Mouse (Mus musculus) heart, embryonic 16.5 days (tissue): ENCODE results near the gene Ccdc116. TPM values are rescaled to one million over a fixed set of nuclear protein-coding genes. Genes with fewer than 3 reads are reported as not detected.

Source experiments
- ATAC-seq: fragments of 200-750 bp; cut with Nextera tagmentation; replicated peaks from 2 replicates; pipeline ENCODE4 v1.8.0; 2017; ENCODE audit warnings: moderate number of reproducible peaks; ENCODE audit not compliant: insufficient read depth, low FRiP score; ENCODE audit errors: extremely low read depth
- H3K27ac ChIP-seq: fragments of 300-500 bp; sonication (generic); 2 replicates; pipeline ENCODE4 v1.5.1; 2014; ENCODE audit warnings: mild to moderate bottlenecking, low read length, control low read depth, moderate library complexity
- H3K27me3 ChIP-seq: fragments of 300-500 bp; sonication (generic); 2 replicates; pipeline ENCODE4 v1.6.1; 2014; ENCODE audit warnings: low read length, mixed read lengths; ENCODE audit not compliant: control insufficient read depth, insufficient read depth
- H3K36me3 ChIP-seq: fragments of 300-500 bp; sonication (generic); 2 replicates; pipeline ENCODE4 v1.6.1; 2014; ENCODE audit not compliant: control insufficient read depth, insufficient read depth
- H3K4me1 ChIP-seq: fragments of 300-500 bp; sonication (generic); 2 replicates; pipeline ENCODE4 v1.6.1; 2014; ENCODE audit warnings: low read length, mixed read lengths; ENCODE audit not compliant: control insufficient read depth, insufficient read depth
- H3K4me2 ChIP-seq: fragments of 300-500 bp; sonication (generic); 2 replicates; pipeline ENCODE4 v1.6.1; 2014; ENCODE audit warnings: low read depth, mild to moderate bottlenecking, control low read depth, low read length
- H3K4me3 ChIP-seq: fragments of 300-500 bp; sonication (generic); 2 replicates; pipeline ENCODE4 v1.5.1; 2014; ENCODE audit warnings: mild to moderate bottlenecking, control low read depth, low read length
- H3K9ac ChIP-seq: fragments of 300-500 bp; sonication (generic); 2 replicates; pipeline ENCODE4 v1.6.1; 2014; ENCODE audit warnings: low read length, control low read depth
- H3K9me3 ChIP-seq: fragments of 300-500 bp; sonication (generic); replicated peaks from 2 replicates; pipeline ENCODE4 v1.6.1; 2016; ENCODE audit warnings: low read length; ENCODE audit not compliant: control insufficient read depth
- WGBS: fragments of 180-500 bp; shearing (Covaris S2); extraction: QIAGEN DNeasy Blood & Tissue Kit; methylation state at CpG from one replicate; pipeline ENCODE4 v1.1.7; 2014; 5-methylcytosine and 5-hydroxymethylcytosine counted together
- microRNA counts: library from miRNA; unstranded; fragments of <30 nt; microRNA quantifications from one replicate; lab custom pipeline; 2016
- microRNA-seq: library from miRNA; unstranded; fragments of <30 nt; microRNA quantifications from one replicate; pipeline ENCODE4, GENCODE M21; 2017
- polyA plus RNA-seq: library from polyadenylated mRNA; unstranded; fragments of >200 nt; fragmentation: Nextera tagmentation; extraction: Ambion mirVana; gene quantifications from 2 replicates; pipeline ENCODE4 v1.2.1, GENCODE M21; 2015

Ccdc116 gene
- polyA plus RNA-seq, 1 experiment from 2014 or later, result 0.76 TPM

DNA sequence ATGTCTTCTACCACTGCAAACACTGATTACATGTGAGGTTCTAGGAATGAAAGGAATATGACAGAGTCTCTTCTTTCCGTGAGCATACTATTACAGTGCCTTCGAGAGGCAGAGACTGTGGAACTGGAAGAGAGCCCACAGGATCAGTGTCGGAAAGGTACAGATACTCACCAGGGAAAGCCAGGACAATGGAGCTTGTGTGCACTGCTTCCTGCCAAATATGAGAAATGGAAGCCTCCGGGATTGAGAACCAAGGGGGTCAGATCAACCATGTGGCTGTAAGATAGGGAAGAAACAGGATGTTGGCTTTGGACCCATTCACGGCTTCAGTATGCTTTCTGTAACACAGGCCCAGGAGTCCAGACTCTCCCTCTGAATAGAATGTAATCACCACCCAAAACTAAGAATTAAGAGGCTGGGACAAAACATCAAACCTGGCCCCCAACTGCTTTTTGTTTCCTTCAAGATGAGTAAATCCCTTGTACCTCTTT lies 29.7 kb downstream of the Ccdc116 start:
- Histone ChIP-seq H3K4me1 (no peaks in the 10 kb centered on the region), H3K36me3 (peaks cover 6% of the 10 kb centered on the region), H3K4me3 (no peak overlapping the region), H3K4me2 (no peak overlapping the region), H3K27ac (peak overlapping the region; percentile 47), H3K27me3 (no peaks in the 10 kb centered on the region), H3K9me3 (no peaks in the 10 kb centered on the region), H3K9ac (no peak overlapping the region)
- 75% methylated on average over 5 of the region's 5 CpGs for WGBS
- ATAC-seq, result peak; percentile 62; the same call in 1 of the 2 replicates

DNA sequence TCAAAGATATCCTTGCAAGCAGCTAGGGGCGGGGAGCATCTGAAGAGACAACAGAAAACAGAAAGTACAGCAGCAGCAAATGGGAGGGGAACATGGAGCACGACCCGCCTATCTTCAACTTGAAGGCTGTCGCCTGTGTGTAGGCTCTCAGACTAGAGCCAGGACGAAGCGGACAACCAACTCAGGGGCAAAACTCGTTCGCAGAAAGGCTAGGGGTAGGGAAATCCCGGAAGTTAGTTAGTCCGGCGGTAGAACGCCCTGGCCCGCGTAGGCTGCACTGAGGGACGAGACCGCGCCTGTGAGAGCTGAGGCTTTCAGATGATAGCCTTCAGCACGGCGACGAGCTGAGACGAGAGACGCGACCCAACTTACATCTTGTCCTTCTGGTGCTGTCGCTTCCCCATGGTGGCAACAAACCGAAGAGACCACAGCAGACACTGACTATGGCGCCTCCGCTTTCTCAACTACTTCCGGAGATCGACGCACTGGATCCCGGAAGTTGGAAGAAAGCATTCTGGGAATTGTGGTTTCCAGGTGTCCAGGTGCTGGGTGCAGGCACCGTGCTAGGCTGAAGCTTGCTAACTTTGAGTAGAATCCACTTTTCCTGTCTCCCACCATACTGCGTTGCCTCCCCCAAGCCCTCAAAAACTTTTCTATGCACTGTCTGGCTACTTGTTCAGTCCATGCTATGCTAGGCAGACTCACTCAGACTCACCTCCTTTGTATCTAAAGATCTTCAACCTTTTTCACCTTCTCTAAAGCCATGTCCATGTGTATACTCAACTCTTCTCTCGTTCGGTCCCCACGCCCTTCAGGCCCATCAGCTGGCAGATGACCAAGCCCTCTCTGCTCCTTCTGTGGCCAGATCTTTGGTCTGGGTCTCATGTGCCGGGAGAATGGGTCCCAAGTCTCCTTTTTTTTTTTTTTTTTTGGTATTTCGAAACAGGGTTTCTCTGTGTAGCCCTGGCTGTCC lies 36.0 kb downstream of the Ccdc116 start, which contains the start of gene Ppil2:
TSS of gene Ppil2 (minus strand) at position 487 of the 973 bp plus-strand sequence.
- Histone ChIP-seq H3K36me3 (peaks cover 8% of the 10 kb centered on the region; the same call in 1 of the 2 replicates), H3K4me2 (peak within 1 kb of the TSS; percentile 82), H3K9ac (peak within 1 kb of the TSS; percentile 82), H3K4me3 (peak within 1 kb of the TSS; percentile 87), H3K27ac (peak within 1 kb of the TSS; percentile 73), H3K9me3 (no peaks in the 10 kb centered on the region), H3K4me1 (peaks cover 14% of the 10 kb centered on the region), H3K27me3 (no peaks in the 10 kb centered on the region)
- ATAC-seq, result peak; percentile 76
- 7% methylated on average over 38 of the region's 38 CpGs for WGBS

DNA sequence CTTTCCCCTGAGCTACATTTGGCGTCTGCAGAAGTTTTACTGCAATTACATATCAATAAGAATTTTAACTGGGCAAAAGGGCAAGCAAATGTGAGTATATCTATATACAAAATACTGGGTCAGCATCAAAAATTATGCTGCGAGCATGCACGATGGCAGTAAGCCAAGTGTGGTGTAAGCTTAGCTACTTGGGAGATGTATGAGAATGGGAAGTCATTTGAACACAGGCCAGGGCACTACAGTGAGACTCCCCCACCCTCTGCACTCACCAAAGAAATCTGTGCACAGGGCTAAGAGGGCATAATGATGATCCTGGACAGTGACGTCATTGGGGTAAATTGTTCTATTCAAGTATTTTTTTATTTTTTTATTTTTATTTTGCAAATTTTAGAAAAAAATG lies 42.4 kb downstream of the Ccdc116 start:
- H3K36me3 ChIP-seq, result peaks cover 28% of the 10 kb centered on the region

DNA sequence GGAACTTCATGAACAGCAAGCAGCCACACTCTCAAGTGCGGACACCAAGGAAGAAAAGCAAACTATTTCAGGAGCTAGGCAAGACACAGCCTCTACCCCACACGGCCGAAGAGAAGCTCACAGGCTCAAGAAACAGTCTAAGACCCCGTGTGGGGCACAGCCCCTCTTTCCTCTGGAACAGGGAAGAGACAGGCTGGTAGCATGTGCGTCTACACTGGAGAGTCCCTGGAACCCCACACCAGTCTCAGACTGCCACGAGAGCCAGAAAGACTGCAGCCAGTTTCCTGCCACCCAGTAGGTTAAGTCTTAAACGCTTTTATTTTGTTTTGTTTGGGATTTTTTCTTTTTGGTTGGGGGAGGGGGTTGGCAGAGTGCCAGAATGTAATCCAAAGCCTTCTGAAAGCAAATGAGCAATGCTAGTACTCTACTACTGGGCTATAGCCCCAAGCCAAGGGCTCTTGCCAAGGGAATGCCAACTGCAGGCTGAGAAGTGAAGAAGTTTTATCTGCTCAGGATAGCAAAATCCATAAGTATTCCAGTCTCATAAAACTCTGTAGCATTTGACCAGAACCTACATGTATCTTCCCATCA lies 44.3 kb downstream of the Ccdc116 start:
- WGBS, result 66% methylated on average over 7 of the region's 7 CpGs
- H3K9me3 ChIP-seq, result no peaks in the 10 kb centered on the region
- H3K36me3 ChIP-seq, result peaks cover 27% of the 10 kb centered on the region
- no peak overlapping the region for H3K4me3 ChIP-seq
- no peaks in the 10 kb centered on the region for H3K27me3 ChIP-seq
- no peak overlapping the region for H3K4me2 ChIP-seq
- ATAC-seq, result no peak
- H3K4me1 ChIP-seq, result no peaks in the 10 kb centered on the region
- H3K27ac ChIP-seq, result no peak overlapping the region
- no peak overlapping the region for H3K9ac ChIP-seq

More for the DNA sequence above, 42.4 kb downstream of the Ccdc116 start:
- Histone ChIP-seq H3K4me1 (peaks cover 2% of the 10 kb centered on the region), H3K4me2 (no peak overlapping the region), H3K4me3 (no peak overlapping the region), H3K9me3 (no peaks in the 10 kb centered on the region), H3K27me3 (no peaks in the 10 kb centered on the region), H3K9ac (no peak overlapping the region), H3K27ac (no peak overlapping the region)
- no peak for ATAC-seq
- WGBS, result 71% methylated on average over 4 of the region's 4 CpGs

DNA sequence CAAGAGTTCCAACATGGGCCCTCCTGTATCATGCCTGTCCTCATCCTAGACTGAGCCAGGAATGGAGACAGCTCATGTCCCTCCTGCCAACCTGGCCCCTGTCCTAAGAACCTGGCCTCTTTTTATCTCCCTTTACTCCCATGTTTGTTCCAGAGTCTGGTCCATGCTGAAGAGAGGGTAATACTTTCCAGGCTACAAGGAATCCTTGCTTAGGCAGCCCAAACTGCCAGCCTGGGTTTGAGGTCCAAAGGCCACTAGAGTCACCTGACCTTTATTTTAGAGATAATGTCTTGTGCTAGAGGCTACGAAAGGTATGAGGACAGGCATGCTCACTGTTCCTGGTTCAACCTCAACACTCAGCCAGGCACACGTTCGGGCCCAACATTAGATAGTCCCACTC lies 50.1 kb downstream of the Ccdc116 start:
- peaks cover 51% of the 10 kb centered on the region for H3K36me3 ChIP-seq
- H3K4me2 ChIP-seq, result no peak overlapping the region
- ATAC-seq, result no peak
- 83% methylated on average over 3 of the region's 3 CpGs for WGBS
- H3K27ac ChIP-seq, result no peak overlapping the region
- H3K9me3 ChIP-seq, result no peaks in the 10 kb centered on the region
- H3K27me3 ChIP-seq, result no peaks in the 10 kb centered on the region
- no peak overlapping the region for H3K9ac ChIP-seq
- H3K4me3 ChIP-seq, result no peak overlapping the region
- H3K4me1 ChIP-seq, result no peaks in the 10 kb centered on the region

MicroRNAs within 50 kb of the gene (microRNA counts, 519-probe panel; counts per million panel counts)
- 3,332 counts per million, percentile 86 among the panel's probes with 10 or more counts for microRNA mmu-miR-130b (lab: Ali Mortazavi, UCI)
- 2,419 counts per million, percentile 55 among the panel's probes with 10 or more counts for microRNA mmu-miR-301b (lab: Ali Mortazavi, UCI)

Small RNA genes within 50 kb of the gene (microRNA-seq; reads per million reads assigned to microRNA genes)
- 3,514 reads per million, percentile 90 among the genes with 10 or more reads in this experiment for gene Mir130b
- gene Mir301b, result 49.1 reads per million, percentile 43 among the genes with 10 or more reads in this experiment

Other genes starting within 250 kb of the Ccdc116 start
- gene Mapk1, start 163.8 kb downstream of the Ccdc116 start, polyA plus RNA-seq, result 129 and 131 TPM in 2 replicates
- gene Ypel1, start 77.5 kb downstream of the Ccdc116 start, polyA plus RNA-seq, result 9.4 and 10.1 TPM in 2 replicates
- 102 and 111 TPM in 2 replicates for gene Ppil2, start 36.0 kb downstream of the Ccdc116 start, polyA plus RNA-seq
- 16.6 and 19.6 TPM in 2 replicates for gene 2610318N02Rik, start 22.1 kb downstream of the Ccdc116 start, polyA plus RNA-seq
- 54.5 and 61.9 TPM in 2 replicates for gene Sdf2l1, start 14.8 kb downstream of the Ccdc116 start, polyA plus RNA-seq
- gene Ydjc, start 2.6 kb downstream of the Ccdc116 start, polyA plus RNA-seq, result 4.1 and 6.5 TPM in 2 replicates
- 268 and 284 TPM in 2 replicates for gene Ube2l3, start 55.4 kb upstream of the Ccdc116 start, polyA plus RNA-seq
- 0.17 and 0.34 TPM in 2 replicates for gene Rimbp3, start 61.4 kb upstream of the Ccdc116 start, polyA plus RNA-seq
- 4.0 and 5.0 TPM in 2 replicates for gene Hic2, start 86.3 kb upstream of the Ccdc116 start, polyA plus RNA-seq
- gene Tmem191c, start 128.8 kb upstream of the Ccdc116 start, polyA plus RNA-seq, result 10.8 and 15.0 TPM in 2 replicates
- 0.66 and 0.67 TPM in 2 replicates for gene Serpind1, start 184.1 kb upstream of the Ccdc116 start, polyA plus RNA-seq